Mouse (Mus musculus) gastrocnemius, postnatal 10 days (tissue): ENCODE results near the gene Myo9a. TPM values are rescaled to one million over a fixed set of nuclear protein-coding genes. Genes with fewer than 3 reads are reported as not detected.
"Not testable (repeated sequence)": the region's sequence is repeated elsewhere in the genome, so short reads cannot be mapped to it uniquely, and the experiment has no call there.

Experiments used
- DNase-seq: peaks from one replicate; pipeline ENCODE4 v3.0.0; 2021; ENCODE audit warnings: mixed read lengths
- total RNA-seq, 2 experiments: library from RNA; stranded (reverse); gene quantifications; 2 replicates each; pipeline ENCODE4 v1.2.3; 2021

Gene Myo9a
- total RNA-seq, 2 experiments from 2014 or later, result 14.9 to 24.5 TPM

GRCm38 (mm10) chr9:59751066-59751581 is 428 bp downstream of the Myo9a start:
- DNase-seq, result peak; percentile 86

GRCm38 (mm10) chr9:59751966-59752365 is 1.3 kb downstream of the Myo9a start:
- DNase-seq, result no peak

GRCm38 (mm10) chr9:59755199-59755598 is 4.5 kb downstream of the Myo9a start:
- DNase-seq, result no peak

- DNase-seq, result not testable (repeated sequence)
Observed at GRCm38 (mm10) chr9:59757016-59757415, 6.3 kb downstream of the Myo9a start.

- no peak for DNase-seq
Observed at GRCm38 (mm10) chr9:59760515-59760914, 9.8 kb downstream of the Myo9a start.

GRCm38 (mm10) chr9:59766966-59767461 is 16.3 kb downstream of the Myo9a start:
- DNase-seq, result not testable (repeated sequence)

- not testable (repeated sequence) for DNase-seq
Observed at GRCm38 (mm10) chr9:59806046-59806774, 55.5 kb downstream of the Myo9a start.

GRCm38 (mm10) chr9:59884551-59884950 is 133.9 kb downstream of the Myo9a start:
- no peak for DNase-seq

- DNase-seq, result no peak
Observed at GRCm38 (mm10) chr9:59903382-59903781, 152.7 kb downstream of the Myo9a start.

- DNase-seq, result no peak
Observed at GRCm38 (mm10) chr9:59914761-59915160, 164.1 kb downstream of the Myo9a start.

- DNase-seq, result no peak
Observed at GRCm38 (mm10) chr9:59930248-59930647, 179.6 kb downstream of the Myo9a start.

- DNase-seq, result not testable (repeated sequence)
Observed at GRCm38 (mm10) chr9:59935866-59936265, 185.2 kb downstream of the Myo9a start.

GRCm38 (mm10) chr9:59938529-59938928 is 187.8 kb downstream of the Myo9a start:
- DNase-seq, result no peak

GRCm38 (mm10) chr9:59939691-59940090 is 189.0 kb downstream of the Myo9a start:
- no peak for DNase-seq

GRCm38 (mm10) chr9:59940913-59941884 is 190.5 kb downstream of the Myo9a start:
- DNase-seq, result no peak

- DNase-seq, result no peak
Observed at GRCm38 (mm10) chr9:59941885-59942350, 191.2 kb downstream of the Myo9a start.

GRCm38 (mm10) chr9:59942501-59943085 is 191.9 kb downstream of the Myo9a start:
- no peak for DNase-seq

GRCm38 (mm10) chr9:59943826-59944225 is 193.1 kb downstream of the Myo9a start:
- no peak for DNase-seq

GRCm38 (mm10) chr9:59945241-59945640 is 194.5 kb downstream of the Myo9a start:
- DNase-seq, result no peak

- DNase-seq, result no peak
Observed at GRCm38 (mm10) chr9:59947271-59947670, 196.6 kb downstream of the Myo9a start.

GRCm38 (mm10) chr9:59948226-59948625 is 197.5 kb downstream of the Myo9a start:
- DNase-seq, result no peak

GRCm38 (mm10) chr9:59948691-59949250 is 198.1 kb downstream of the Myo9a start:
- DNase-seq, result no peak
